Mouse (Mus musculus) cerebellum, adult 2 months (tissue): Measurements from ENCODE around the gene Ano9. TPM values are rescaled to one million over a fixed set of nuclear protein-coding genes. Genes with fewer than 3 reads are reported as not detected.

Experiments
- DNase-seq, 2 experiments: peaks; one replicate each; pipeline ENCODE4 v3.0.0; 2021
- H3K27ac ChIP-seq: fragments of 200-500 bp; 2 replicates; pipeline ENCODE4 v1.5.1; 2012; ENCODE audit warnings: low read length, control low read depth, inconsistent platforms; ENCODE audit not compliant: insufficient read depth
- H3K27me3 ChIP-seq: fragments of 200-500 bp; 2 replicates; pipeline ENCODE4 v1.6.1; 2012; ENCODE audit warnings: inconsistent platforms, mild to moderate bottlenecking, low read length, moderate library complexity; ENCODE audit not compliant: control insufficient read depth, insufficient read depth
- H3K4me1 ChIP-seq: fragments of 200-500 bp; 2 replicates; pipeline ENCODE4 v1.6.1; 2011; ENCODE audit warnings: low read length; ENCODE audit not compliant: control insufficient read depth, insufficient read depth
- H3K4me3 ChIP-seq: fragments of 200-500 bp; replicated peaks from 2 replicates; pipeline ENCODE3; 2011; ENCODE audit warnings: mild to moderate bottlenecking, low read depth, low read length, control low read depth; ENCODE audit not compliant: insufficient read depth
- CTCF ChIP-seq: fragments of 200-500 bp; IDR thresholded peaks from 2 replicates; pipeline ENCODE4 v1.5.1; 2011; ENCODE audit warnings: low read depth, mild to moderate bottlenecking, control low read depth, low read length, moderate library complexity, borderline replicate concordance; ENCODE audit not compliant: insufficient read depth
- POLR2A ChIP-seq: fragments of 200-500 bp; IDR thresholded peaks from 2 replicates; pipeline ENCODE4 v1.6.1; 2011; ENCODE audit warnings: low read length, control low read depth, borderline replicate concordance; ENCODE audit not compliant: insufficient read depth
- WGBS: fragments of 180-500 bp; shearing (Covaris S2); methylation state at CpG from one replicate; pipeline ENCODE4 v1.1.7; 2018; 5-methylcytosine and 5-hydroxymethylcytosine counted together
- polyA plus RNA-seq: library from polyadenylated mRNA; depleted of rRNA; stranded (reverse); fragments of >200 nt; gene quantifications from 2 replicates; pipeline ENCODE4 v1.2.3, GENCODE M21; 2012; rRNA removed

Ano9 gene
- polyA plus RNA-seq, 1 experiment: 0.08 TPM

GRCm38 (mm10) chr7:141057541-141057940, 60.1 kb downstream of the Ano9 start:
- no peak overlapping the region for H3K4me3 ChIP-seq
- TF ChIP-seq POLR2A: no peak
- TF ChIP-seq CTCF: no peak
- H3K27ac ChIP-seq: no peak overlapping the region
- no peaks in the 10 kb centered on the region for H3K27me3 ChIP-seq
- 90% methylated on average over 1 of the region's 1 CpGs for WGBS
- DNase-seq: no peak
- peaks cover 7% of the 10 kb centered on the region; the same call in 1 of the 2 replicates for H3K4me1 ChIP-seq

- H3K27me3 ChIP-seq: no peaks in the 10 kb centered on the region
- TF ChIP-seq POLR2A (no peak), CTCF (no peak)
- H3K4me3 ChIP-seq: no peak overlapping the region
- peaks cover 6% of the 10 kb centered on the region; the same call in 1 of the 2 replicates for H3K4me1 ChIP-seq
- DNase-seq: no peak
- H3K27ac ChIP-seq: no peak overlapping the region
- 90% methylated on average over 6 of the region's 6 CpGs for WGBS
Observed at GRCm38 (mm10) chr7:141056976-141057375, 60.6 kb downstream of the Ano9 start.

GRCm38 (mm10) chr7:141055785-141056184, 61.8 kb downstream of the Ano9 start:
- WGBS: 90% methylated on average over 4 of the region's 4 CpGs
- H3K4me3 ChIP-seq: no peak overlapping the region
- TF ChIP-seq CTCF (no peak), POLR2A (no peak)
- H3K4me1 ChIP-seq: no peaks in the 10 kb centered on the region
- H3K27ac ChIP-seq: no peak overlapping the region
- no peak for DNase-seq
- no peaks in the 10 kb centered on the region for H3K27me3 ChIP-seq

- Histone ChIP-seq H3K27me3 (no peaks in the 10 kb centered on the region), H3K27ac (no peak overlapping the region), H3K4me3 (no peak overlapping the region), H3K4me1 (no peaks in the 10 kb centered on the region)
- no peak for TF ChIP-seq POLR2A
- TF ChIP-seq CTCF: no peak
- 79% methylated on average over 2 of the region's 2 CpGs for WGBS
- DNase-seq: no peak
Observed at GRCm38 (mm10) chr7:141052421-141052820, 65.2 kb downstream of the Ano9 start.

GRCm38 (mm10) chr7:141052016-141052415, 65.6 kb downstream of the Ano9 start:
- TF ChIP-seq POLR2A: no peak
- no peak for TF ChIP-seq CTCF
- Histone ChIP-seq H3K27me3 (no peaks in the 10 kb centered on the region), H3K4me3 (no peak overlapping the region), H3K4me1 (no peaks in the 10 kb centered on the region), H3K27ac (no peak overlapping the region)
- WGBS: 85% methylated on average over 4 of the region's 4 CpGs
- no peak for DNase-seq

Other genes starting within 250 kb of the Ano9 start
- 107 and 109 TPM in 2 replicates for gene Psmd13, start 235.8 kb downstream of the Ano9 start, polyA plus RNA-seq
- 93.6 and 99.4 TPM in 2 replicates for gene Sirt3, start 235.5 kb downstream of the Ano9 start, polyA plus RNA-seq
- gene Cox8b, start 217.4 kb downstream of the Ano9 start, polyA plus RNA-seq: 4.9 and 7.9 TPM in 2 replicates
- 0.18 and 0.54 TPM in 2 replicates for gene Nlrp6, start 196.9 kb downstream of the Ano9 start, polyA plus RNA-seq
- gene Pgghg, start 176.4 kb downstream of the Ano9 start, polyA plus RNA-seq: 5.6 and 6.6 TPM in 2 replicates
- 0.16 TPM in 1 of 2 replicates, not detected in the other for gene Ifitm5, start 167.5 kb downstream of the Ano9 start, polyA plus RNA-seq
- not detected in 2 replicates for gene Gm45717, start 161.9 kb downstream of the Ano9 start, polyA plus RNA-seq
- 31.7 and 35.3 TPM in 2 replicates for gene Ifitm2, start 161.8 kb downstream of the Ano9 start, polyA plus RNA-seq
- 19.9 and 20.0 TPM in 2 replicates for gene Ifitm1, start 150.6 kb downstream of the Ano9 start, polyA plus RNA-seq
- gene Ifitm3, start 107.0 kb downstream of the Ano9 start, polyA plus RNA-seq: 44.4 and 47.9 TPM in 2 replicates
- gene Ifitm6, start 99.9 kb downstream of the Ano9 start, polyA plus RNA-seq: 0.56 and 0.87 TPM in 2 replicates
- not detected in 2 replicates for gene Gm17387, start 88.7 kb downstream of the Ano9 start, polyA plus RNA-seq
- 79.0 and 90.6 TPM in 2 replicates for gene B4galnt4, start 56.7 kb downstream of the Ano9 start, polyA plus RNA-seq
- 9.6 and 11.2 TPM in 2 replicates for gene Pkp3, start 39.6 kb downstream of the Ano9 start, polyA plus RNA-seq
- gene Sigirr, start 17.2 kb downstream of the Ano9 start, polyA plus RNA-seq: 2.8 and 4.1 TPM in 2 replicates
- gene Ptdss2, start 4.6 kb upstream of the Ano9 start, polyA plus RNA-seq: 62.4 and 64.2 TPM in 2 replicates
- 66.9 and 67.4 TPM in 2 replicates for gene Rnh1, start 55.1 kb upstream of the Ano9 start, polyA plus RNA-seq
- 169 and 186 TPM in 2 replicates for gene Hras, start 76.2 kb upstream of the Ano9 start, polyA plus RNA-seq
- gene Lrrc56, start 76.4 kb upstream of the Ano9 start, polyA plus RNA-seq: 5.6 and 6.3 TPM in 2 replicates
- 0.19 and 0.26 TPM in 2 replicates for gene Lmntd2, start 96.3 kb upstream of the Ano9 start, polyA plus RNA-seq
- gene Rassf7, start 98.1 kb upstream of the Ano9 start, polyA plus RNA-seq: 5.5 TPM in 2 replicates
- 31.2 and 32.0 TPM in 2 replicates for gene Phrf1, start 111.0 kb upstream of the Ano9 start, polyA plus RNA-seq
- gene Irf7, start 148.7 kb upstream of the Ano9 start, polyA plus RNA-seq: 4.7 and 5.6 TPM in 2 replicates
- 0.07 TPM in 1 of 2 replicates, not detected in the other for gene Cdhr5, start 159.0 kb upstream of the Ano9 start, polyA plus RNA-seq
- 0.70 and 1.0 TPM in 2 replicates for gene Sct, start 161.3 kb upstream of the Ano9 start, polyA plus RNA-seq
- 0.49 and 0.76 TPM in 2 replicates for gene Drd4, start 174.2 kb upstream of the Ano9 start, polyA plus RNA-seq
- 47.5 and 49.3 TPM in 2 replicates for gene Deaf1, start 209.9 kb upstream of the Ano9 start, polyA plus RNA-seq
- 66.7 and 68.3 TPM in 2 replicates for gene Tmem80, start 209.9 kb upstream of the Ano9 start, polyA plus RNA-seq
- gene Eps8l2, start 221.1 kb upstream of the Ano9 start, polyA plus RNA-seq: 77.3 and 90.4 TPM in 2 replicates